Mouse (Mus musculus): ENCODE results near the gene Zhx3. TPM values are rescaled to one million over a fixed set of nuclear protein-coding genes. Genes with fewer than 3 reads are reported as not detected.

Gene Zhx3
- total RNA-seq, 2 experiments from 2014 or later = 71.5 to 73.3 TPM

GRCm38 (mm10) chr2:160883912-160884311, 11.1 kb upstream of the Zhx3 start:
- no peak for DNase-seq (ENCODE audit: low spot score in 2 of 2)

- no peak for DNase-seq (ENCODE audit: low spot score in 2 of 2)
These were observed 9.6 kb upstream of the Zhx3 start for GRCm38 (mm10) chr2:160882436-160882835.

GRCm38 (mm10) chr2:160881462-160882101, 8.8 kb upstream of the Zhx3 start:
- DNase-seq (ENCODE audit: low spot score in 2 of 2) = no peak

- peak in 1 of 2 experiments; percentile 49 for DNase-seq (ENCODE audit: low spot score in 2 of 2)
These were observed 7.8 kb upstream of the Zhx3 start, which contains the start of gene Lpin3 for GRCm38 (mm10) chr2:160880453-160881195. Lpin3 (plus strand) TSS chr2:160880670.

GRCm38 (mm10) chr2:160876115-160876514, 3.3 kb upstream of the Zhx3 start:
- no peak for DNase-seq (ENCODE audit: low spot score in 2 of 2)

GRCm38 (mm10) chr2:160874231-160874877, 1.6 kb upstream of the Zhx3 start:
- DNase-seq (ENCODE audit: low spot score in 2 of 2) = no peak

GRCm38 (mm10) chr2:160872395-160872794, 403 bp downstream of the Zhx3 start:
- peak; percentile 50 to 52 for DNase-seq (ENCODE audit: low spot score in 2 of 2)

- DNase-seq (ENCODE audit: low spot score in 2 of 2) = no peak
These were observed 1.5 kb downstream of the Zhx3 start for GRCm38 (mm10) chr2:160871310-160871709.

GRCm38 (mm10) chr2:160869446-160869845, 3.4 kb downstream of the Zhx3 start:
- no peak for DNase-seq (ENCODE audit: low spot score in 2 of 2)

GRCm38 (mm10) chr2:160865266-160865665, 7.5 kb downstream of the Zhx3 start:
- no peak for DNase-seq (ENCODE audit: low spot score in 2 of 2)

- no peak for DNase-seq (ENCODE audit: low spot score in 2 of 2)
These were observed 8.7 kb downstream of the Zhx3 start for GRCm38 (mm10) chr2:160864112-160864511.

GRCm38 (mm10) chr2:160860363-160860762, 12.4 kb downstream of the Zhx3 start:
- no peak for DNase-seq (ENCODE audit: low spot score in 2 of 2)

- DNase-seq (ENCODE audit: low spot score in 2 of 2) = no peak
These were observed 16.3 kb downstream of the Zhx3 start for GRCm38 (mm10) chr2:160856359-160857102.

- DNase-seq (ENCODE audit: low spot score in 2 of 2) = no peak
These were observed 18.1 kb downstream of the Zhx3 start for GRCm38 (mm10) chr2:160854687-160855086.

GRCm38 (mm10) chr2:160850360-160850759, 22.4 kb downstream of the Zhx3 start:
- no peak for DNase-seq (ENCODE audit: low spot score in 2 of 2)

GRCm38 (mm10) chr2:160849617-160850240, 23.1 kb downstream of the Zhx3 start:
- no peak for DNase-seq (ENCODE audit: low spot score in 2 of 2)

- no peak for DNase-seq (ENCODE audit: low spot score in 2 of 2)
These were observed 24.6 kb downstream of the Zhx3 start for GRCm38 (mm10) chr2:160848186-160848585.

- no peak for DNase-seq (ENCODE audit: low spot score in 2 of 2)
These were observed 25.1 kb downstream of the Zhx3 start for GRCm38 (mm10) chr2:160847664-160848063.

GRCm38 (mm10) chr2:160840838-160841237, 32.0 kb downstream of the Zhx3 start:
- no peak for DNase-seq (ENCODE audit: low spot score in 2 of 2)

GRCm38 (mm10) chr2:160810802-160811201, 62.0 kb downstream of the Zhx3 start:
- DNase-seq (ENCODE audit: low spot score in 2 of 2) = no peak

- no peak for DNase-seq (ENCODE audit: low spot score in 2 of 2)
These were observed 62.4 kb downstream of the Zhx3 start for GRCm38 (mm10) chr2:160810376-160810775.

Measured in adrenal gland, postnatal 4 days (tissue).